Mouse (Mus musculus): ENCODE results near the gene Rtn4. TPM values are rescaled to one million over a fixed set of nuclear protein-coding genes. Genes with fewer than 3 reads are reported as not detected.
"Not testable (repeated sequence)": the region's sequence is repeated elsewhere in the genome, so short reads cannot be mapped to it uniquely, and the experiment has no call there.

Gene Rtn4
- polyA plus RNA-seq, 1 experiment from 2014 or later: 65.8 TPM

- H3K27me3 ChIP-seq (ENCODE audit: low read depth, poor library complexity, severe bottlenecking): no peaks in the 10 kb centered on the region
- H3K36me3 ChIP-seq: peaks cover 20% of the 10 kb centered on the region
- no peaks in the 10 kb centered on the region for H3K4me1 ChIP-seq
- H3K27ac ChIP-seq (replicated peaks): no peak overlapping the region
- no peak overlapping the region for H3K4me3 ChIP-seq
- no peaks in the 10 kb centered on the region for H3K9me3 ChIP-seq (replicated peaks)
- 94% methylated on average over 2 of the region's 2 CpGs for WGBS
- DNase-seq (ENCODE audit: low spot score): no peak
These were observed 58.3 kb downstream of the Rtn4 start for GRCm38 (mm10) chr11:29751013-29751412.

- Histone ChIP-seq H3K27ac (replicated peaks) (no peak overlapping the region), H3K27me3 (ENCODE audit: low read depth, poor library complexity, severe bottlenecking) (no peaks in the 10 kb centered on the region)
- WGBS: 89% methylated on average over 14 of the region's 14 CpGs
These were observed 59.2 kb downstream of the Rtn4 start for GRCm38 (mm10) chr11:29751648-29752611.

GRCm38 (mm10) chr11:29756007-29756406 lies 63.3 kb downstream of the Rtn4 start:
- not testable (repeated sequence) for H3K4me1 ChIP-seq; H3K36me3 ChIP-seq; H3K9me3 ChIP-seq (replicated peaks); H3K4me3 ChIP-seq; H3K27ac ChIP-seq (replicated peaks); DNase-seq (ENCODE audit: low spot score); H3K27me3 ChIP-seq (ENCODE audit: low read depth, poor library complexity, severe bottlenecking)
- WGBS: 92% methylated on average over 5 of the region's 5 CpGs

More at GRCm38 (mm10) chr11:29751648-29752611, 59.2 kb downstream of the Rtn4 start:
- Histone ChIP-seq H3K9me3 (replicated peaks) (no peaks in the 10 kb centered on the region), H3K4me1 (no peaks in the 10 kb centered on the region), H3K36me3 (peaks cover 11% of the 10 kb centered on the region), H3K4me3 (no peak overlapping the region)
- DNase-seq (ENCODE audit: low spot score): no peak

GRCm38 (mm10) chr11:29758617-29759016 lies 65.9 kb downstream of the Rtn4 start:
- no peak for DNase-seq (ENCODE audit: low spot score)
- 95% methylated on average over 5 of the region's 5 CpGs for WGBS
- Histone ChIP-seq H3K27me3 (ENCODE audit: low read depth, poor library complexity, severe bottlenecking) (no peaks in the 10 kb centered on the region), H3K4me1 (no peaks in the 10 kb centered on the region), H3K27ac (replicated peaks) (no peak overlapping the region), H3K4me3 (no peak overlapping the region), H3K36me3 (no peaks in the 10 kb centered on the region), H3K9me3 (replicated peaks) (no peaks in the 10 kb centered on the region)

DNA sequence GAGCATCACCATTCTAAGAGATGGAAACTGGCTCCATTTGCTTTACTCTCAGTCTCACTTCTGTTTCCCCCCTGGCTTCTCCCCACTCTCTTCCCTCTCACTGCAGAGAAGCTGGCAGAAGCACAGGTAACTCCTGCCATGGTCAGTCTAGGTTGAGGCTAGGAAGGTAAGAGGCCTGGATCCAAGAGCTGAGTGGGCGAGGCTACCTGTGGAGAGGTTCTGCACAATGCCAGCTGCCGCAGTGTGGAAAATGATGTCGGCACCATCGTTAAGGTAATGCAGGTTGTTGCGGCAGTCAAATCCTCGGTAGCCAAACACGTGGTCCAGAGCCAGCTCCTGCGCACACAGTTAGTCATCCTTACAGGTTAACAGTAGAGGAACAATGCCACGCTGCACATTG lies 68.6 kb downstream of the Rtn4 start:
- no peaks in the 10 kb centered on the region for H3K4me1 ChIP-seq
- H3K9me3 ChIP-seq (replicated peaks): no peaks in the 10 kb centered on the region
- WGBS: 96% methylated on average over 9 of the region's 9 CpGs

GRCm38 (mm10) chr11:29762768-29763167 lies 70.0 kb downstream of the Rtn4 start:
- WGBS: 96% methylated on average over 1 of the region's 1 CpGs
- H3K4me3 ChIP-seq: no peak overlapping the region

More for the DNA sequence above, 68.6 kb downstream of the Rtn4 start:
- no peaks in the 10 kb centered on the region for H3K27me3 ChIP-seq (ENCODE audit: low read depth, poor library complexity, severe bottlenecking)
- no peaks in the 10 kb centered on the region for H3K36me3 ChIP-seq
- H3K27ac ChIP-seq (replicated peaks): no peak overlapping the region
- DNase-seq (ENCODE audit: low spot score): no peak
- H3K4me3 ChIP-seq: no peak overlapping the region

GRCm38 (mm10) chr11:29765063-29765462 lies 72.3 kb downstream of the Rtn4 start:
- peaks cover 7% of the 10 kb centered on the region for H3K4me1 ChIP-seq
- H3K9me3 ChIP-seq (replicated peaks): no peaks in the 10 kb centered on the region
- no peaks in the 10 kb centered on the region for H3K27me3 ChIP-seq (ENCODE audit: low read depth, poor library complexity, severe bottlenecking)
- no peaks in the 10 kb centered on the region for H3K36me3 ChIP-seq
- H3K4me3 ChIP-seq: no peak overlapping the region
- DNase-seq (ENCODE audit: low spot score): no peak
- H3K27ac ChIP-seq (replicated peaks): no peak overlapping the region
- 63% methylated on average over 4 of the region's 4 CpGs for WGBS

More at GRCm38 (mm10) chr11:29762768-29763167, 70.0 kb downstream of the Rtn4 start:
- Histone ChIP-seq H3K27ac (replicated peaks) (no peak overlapping the region), H3K9me3 (replicated peaks) (no peaks in the 10 kb centered on the region), H3K4me1 (no peaks in the 10 kb centered on the region), H3K36me3 (no peaks in the 10 kb centered on the region), H3K27me3 (ENCODE audit: low read depth, poor library complexity, severe bottlenecking) (no peaks in the 10 kb centered on the region)
- DNase-seq (ENCODE audit: low spot score): no peak

- Histone ChIP-seq H3K36me3 (no peaks in the 10 kb centered on the region), H3K9me3 (replicated peaks) (no peaks in the 10 kb centered on the region), H3K4me3 (no peak overlapping the region), H3K4me1 (peaks cover 7% of the 10 kb centered on the region), H3K27me3 (ENCODE audit: low read depth, poor library complexity, severe bottlenecking) (no peaks in the 10 kb centered on the region), H3K27ac (replicated peaks) (no peak overlapping the region)
- 88% methylated on average over 11 of the region's 11 CpGs for WGBS
- no peak for DNase-seq (ENCODE audit: low spot score)
These were observed 73.7 kb downstream of the Rtn4 start for GRCm38 (mm10) chr11:29766313-29766982.

DNA sequence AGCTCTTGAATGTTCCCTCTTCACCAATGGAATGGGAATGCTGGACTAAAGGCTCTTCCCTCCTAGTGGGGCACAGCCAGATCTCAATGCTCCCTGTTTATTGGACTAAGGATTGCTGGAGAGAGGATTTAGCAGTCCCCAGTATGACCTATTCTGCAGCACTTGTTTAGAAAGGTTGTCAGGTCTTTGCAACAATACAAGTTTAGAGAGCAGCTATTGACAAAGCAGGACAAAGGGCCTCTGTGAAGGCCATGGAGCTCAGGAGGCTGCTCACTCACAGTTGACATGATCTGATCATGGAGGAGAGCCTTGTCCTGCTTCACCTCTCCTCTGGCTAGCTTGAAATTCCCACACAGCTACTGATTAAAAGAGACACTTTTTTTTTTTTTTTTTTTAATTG lies 75.8 kb downstream of the Rtn4 start:
- no peak for DNase-seq (ENCODE audit: low spot score)
- Histone ChIP-seq H3K36me3 (no peaks in the 10 kb centered on the region), H3K4me3 (no peak overlapping the region), H3K27me3 (ENCODE audit: low read depth, poor library complexity, severe bottlenecking) (no peaks in the 10 kb centered on the region), H3K9me3 (replicated peaks) (no peaks in the 10 kb centered on the region), H3K4me1 (peaks cover 8% of the 10 kb centered on the region), H3K27ac (replicated peaks) (no peak overlapping the region)

DNA sequence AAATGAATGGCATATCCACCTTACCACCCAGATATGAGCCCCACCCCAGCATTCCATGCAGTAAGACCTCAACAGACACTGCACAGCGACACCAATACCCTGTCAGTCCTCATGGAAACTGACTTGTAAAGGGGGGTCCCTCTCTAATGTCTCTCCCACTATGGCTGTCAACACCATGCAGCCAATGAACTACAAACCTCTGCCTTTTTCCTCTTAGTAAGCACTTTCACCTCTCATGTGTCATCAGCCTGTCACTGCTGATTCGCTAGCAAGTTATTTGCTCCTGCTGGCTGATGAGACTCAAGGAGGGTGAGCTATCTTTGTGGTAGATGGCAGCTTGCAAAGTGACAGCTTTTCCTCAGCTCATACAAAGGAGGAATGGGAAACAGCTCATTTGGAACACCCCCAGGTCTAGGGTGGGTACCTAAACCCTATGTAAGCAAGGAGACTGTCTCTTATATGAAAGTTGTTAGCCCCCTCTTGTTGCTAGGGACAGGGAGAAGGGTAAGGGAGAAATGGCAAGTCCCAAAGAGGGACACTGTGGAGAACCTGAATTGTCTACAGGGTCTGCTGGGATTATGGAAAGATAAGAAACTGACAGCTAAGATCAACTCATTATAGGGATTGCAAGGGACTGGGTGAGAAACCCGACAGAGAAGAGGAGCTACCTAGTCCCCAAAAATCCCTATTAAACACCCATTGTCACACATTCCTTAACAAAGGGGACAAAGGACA lies 78.1 kb downstream of the Rtn4 start:
- H3K36me3 ChIP-seq: no peaks in the 10 kb centered on the region
- no peak overlapping the region for H3K4me3 ChIP-seq
- 75% methylated on average over 3 of the region's 3 CpGs for WGBS
- H3K27ac ChIP-seq (replicated peaks): no peak overlapping the region
- no peak for DNase-seq (ENCODE audit: low spot score)
- H3K9me3 ChIP-seq (replicated peaks): no peaks in the 10 kb centered on the region
- no peaks in the 10 kb centered on the region for H3K27me3 ChIP-seq (ENCODE audit: low read depth, poor library complexity, severe bottlenecking)
- H3K4me1 ChIP-seq: peaks cover 20% of the 10 kb centered on the region

DNA sequence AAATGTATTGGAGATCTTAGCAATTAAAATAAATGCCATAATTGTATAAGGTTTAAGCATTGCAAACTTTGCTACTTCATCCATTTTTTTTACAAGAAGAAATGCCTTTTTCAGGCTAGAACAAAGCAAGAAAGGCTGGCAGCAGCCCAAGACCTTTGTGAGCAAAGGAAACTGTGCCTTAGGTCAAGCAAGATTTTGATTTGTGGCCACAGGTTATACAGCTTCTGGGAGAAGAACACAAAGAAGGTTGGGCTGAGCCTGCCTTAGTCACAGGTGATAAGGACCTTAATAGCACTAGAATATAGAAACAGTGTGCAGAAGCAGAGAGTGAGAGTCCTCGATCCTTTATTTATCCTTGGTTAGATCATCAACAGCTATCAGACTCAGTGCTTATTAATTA lies 79.5 kb downstream of the Rtn4 start:
- no peak overlapping the region for H3K27ac ChIP-seq (replicated peaks)
- no peaks in the 10 kb centered on the region for H3K27me3 ChIP-seq (ENCODE audit: low read depth, poor library complexity, severe bottlenecking)
- no peaks in the 10 kb centered on the region for H3K36me3 ChIP-seq
- peaks cover 20% of the 10 kb centered on the region for H3K4me1 ChIP-seq
- no peak overlapping the region for H3K4me3 ChIP-seq
- WGBS: 88% methylated on average over 1 of the region's 1 CpGs
- no peaks in the 10 kb centered on the region for H3K9me3 ChIP-seq (replicated peaks)
- DNase-seq (ENCODE audit: low spot score): no peak

DNA sequence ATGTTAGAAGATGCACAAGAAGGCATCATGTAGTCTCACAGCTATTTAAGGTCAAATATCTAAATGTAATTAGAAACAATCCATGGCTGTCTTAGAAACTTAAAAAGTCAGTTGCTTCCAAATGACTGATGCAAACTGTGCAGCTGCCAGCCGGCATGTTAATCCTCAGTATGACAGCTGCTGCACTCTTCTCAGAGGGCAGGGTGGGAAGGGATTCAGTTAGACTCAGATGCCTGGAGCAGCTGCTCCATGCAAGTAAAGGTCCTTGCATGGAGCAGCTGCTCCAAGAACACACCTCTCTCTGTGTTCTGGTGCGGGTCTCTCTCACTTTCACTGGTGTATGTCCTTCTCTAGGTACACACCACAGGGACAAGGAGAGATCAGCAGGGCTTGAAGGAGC lies 81.5 kb downstream of the Rtn4 start:
- Histone ChIP-seq H3K27ac (replicated peaks) (peak overlapping the region; percentile 78), H3K4me3 (no peak overlapping the region), H3K9me3 (replicated peaks) (no peaks in the 10 kb centered on the region), H3K27me3 (ENCODE audit: low read depth, poor library complexity, severe bottlenecking) (no peaks in the 10 kb centered on the region), H3K36me3 (no peaks in the 10 kb centered on the region), H3K4me1 (peaks cover 15% of the 10 kb centered on the region)
- 56% methylated on average over 2 of the region's 2 CpGs for WGBS
- DNase-seq (ENCODE audit: low spot score): peak; percentile 35
